Mouse (Mus musculus) liver, adult 2 months (tissue): ENCODE data around the gene Mlycd. TPM values are rescaled to one million over a fixed set of nuclear protein-coding genes. Genes with fewer than 3 reads are reported as not detected.
A peak's percentile ranks its signal among the peaks of the same experiment; 100 is the strongest.

Source experiments
- DNase-seq: peaks from one replicate; pipeline ENCODE4 v3.0.0-alpha.2; 2011; ENCODE audit warnings: low read depth, low spot score; ENCODE audit errors: extremely low read depth
- H3K27ac ChIP-seq: fragments of 200-500 bp; replicated peaks from 2 replicates; pipeline ENCODE4 v1.5.1; 2012; ENCODE audit warnings: low read depth, mild to moderate bottlenecking, control low read depth, inconsistent platforms, low read length; ENCODE audit not compliant: insufficient read depth
- H3K27me3 ChIP-seq: fragments of 200-500 bp; 2 replicates; pipeline ENCODE4 v1.6.1; 2012; ENCODE audit warnings: mild to moderate bottlenecking, moderate library complexity, low read length, inconsistent platforms; ENCODE audit not compliant: control insufficient read depth, insufficient read depth
- H3K36me3 ChIP-seq: fragments of 200-500 bp; 2 replicates; pipeline ENCODE4 v1.6.1; 2012; ENCODE audit warnings: low read length, inconsistent platforms; ENCODE audit not compliant: control insufficient read depth, insufficient read depth
- H3K4me1 ChIP-seq: fragments of 200-500 bp; 2 replicates; pipeline ENCODE4 v1.6.1; 2011; ENCODE audit warnings: low read length; ENCODE audit not compliant: control insufficient read depth, insufficient read depth
- H3K4me3 ChIP-seq: fragments of 200-500 bp; 2 replicates; pipeline ENCODE4 v1.5.1; 2011; ENCODE audit warnings: low read depth, mild to moderate bottlenecking, control low read depth, low read length, moderate library complexity; ENCODE audit not compliant: insufficient read depth
- H3K79me2 ChIP-seq: fragments of 200-500 bp; 2 replicates; pipeline ENCODE4 v1.6.1; 2012; ENCODE audit warnings: inconsistent platforms, mild to moderate bottlenecking, low read length, moderate library complexity; ENCODE audit not compliant: control insufficient read depth, insufficient read depth
- H3K9ac ChIP-seq: fragments of 200-500 bp; 2 replicates; pipeline ENCODE4 v1.6.1; 2012; ENCODE audit warnings: low read depth, mild to moderate bottlenecking, control low read depth, inconsistent platforms, low read length
- CTCF ChIP-seq: fragments of 200-500 bp; IDR thresholded peaks from 2 replicates; pipeline ENCODE4 v1.5.1; 2011; ENCODE audit warnings: low read depth, low read length, control low read depth
- POLR2A ChIP-seq: fragments of 200-500 bp; IDR thresholded peaks from 2 replicates; pipeline ENCODE4 v1.6.1; 2011; ENCODE audit warnings: low read length, control low read depth; ENCODE audit not compliant: insufficient read depth; ENCODE audit errors: extremely low read depth
- WGBS: fragments of 180-500 bp; shearing (Covaris S2); methylation state at CpG from one replicate; pipeline ENCODE4 v1.1.7; 2018; 5-methylcytosine and 5-hydroxymethylcytosine counted together
- polyA plus RNA-seq: library from polyadenylated mRNA; depleted of rRNA; stranded (reverse); fragments of >200 nt; gene quantifications from 2 replicates; pipeline ENCODE4 v1.2.3, GENCODE M21; 2012; rRNA removed
- total RNA-seq: library from RNA; depleted of rRNA; stranded (reverse); fragments of >200 nt; gene quantifications from 2 replicates; pipeline ENCODE4 v1.2.3, GENCODE M21; 2014; rRNA removed

The Mlycd gene
- total RNA-seq (57.3 and 68.1 TPM in 2 replicates), polyA plus RNA-seq (112 and 115 TPM in 2 replicates)

DNA sequence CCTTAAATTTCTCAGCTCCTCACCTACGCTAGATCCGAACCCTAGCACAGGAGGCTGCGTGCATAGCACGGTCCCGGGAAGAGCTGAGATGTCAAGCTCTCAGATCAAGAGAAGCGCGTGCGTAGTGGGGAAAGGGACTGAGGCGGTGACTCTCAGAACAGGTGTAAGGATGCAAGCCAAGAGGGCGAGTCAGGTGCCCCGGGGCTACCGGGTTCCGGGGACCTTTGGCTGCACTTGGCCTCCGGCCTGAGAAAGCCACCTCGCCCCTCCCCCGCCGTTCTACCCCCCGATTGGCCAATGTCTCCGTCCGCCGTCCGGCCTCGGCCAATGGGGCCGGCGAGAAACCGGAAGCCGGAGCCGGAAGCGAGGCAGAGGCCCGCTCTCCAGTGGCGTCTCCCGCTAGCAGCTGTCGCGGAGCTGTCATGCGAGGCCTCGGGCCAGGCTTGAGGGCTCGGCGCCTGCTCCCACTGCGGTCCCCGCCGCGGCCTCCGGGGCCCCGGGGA lies at the start of gene Mlycd:
Mlycd (plus strand) TSS at position 355 of the 503 bp plus-strand sequence.
- H3K9ac ChIP-seq, result peak within 1 kb of the TSS; percentile 97
- H3K4me3 ChIP-seq, result peak within 1 kb of the TSS; percentile 95
- DNase-seq, result peak; percentile 81
- H3K27ac ChIP-seq, result peak within 1 kb of the TSS; percentile 97
- peaks cover 23% of the 10 kb centered on the region for H3K79me2 ChIP-seq
- no peaks in the 10 kb centered on the region for H3K27me3 ChIP-seq
- no peaks in the 10 kb centered on the region for H3K36me3 ChIP-seq
- WGBS, result under 1% methylated on average over 44 of the region's 44 CpGs
- peak; percentile 93 for TF ChIP-seq POLR2A
- no peak for TF ChIP-seq CTCF
- H3K4me1 ChIP-seq, result peaks cover 31% of the 10 kb centered on the region

DNA sequence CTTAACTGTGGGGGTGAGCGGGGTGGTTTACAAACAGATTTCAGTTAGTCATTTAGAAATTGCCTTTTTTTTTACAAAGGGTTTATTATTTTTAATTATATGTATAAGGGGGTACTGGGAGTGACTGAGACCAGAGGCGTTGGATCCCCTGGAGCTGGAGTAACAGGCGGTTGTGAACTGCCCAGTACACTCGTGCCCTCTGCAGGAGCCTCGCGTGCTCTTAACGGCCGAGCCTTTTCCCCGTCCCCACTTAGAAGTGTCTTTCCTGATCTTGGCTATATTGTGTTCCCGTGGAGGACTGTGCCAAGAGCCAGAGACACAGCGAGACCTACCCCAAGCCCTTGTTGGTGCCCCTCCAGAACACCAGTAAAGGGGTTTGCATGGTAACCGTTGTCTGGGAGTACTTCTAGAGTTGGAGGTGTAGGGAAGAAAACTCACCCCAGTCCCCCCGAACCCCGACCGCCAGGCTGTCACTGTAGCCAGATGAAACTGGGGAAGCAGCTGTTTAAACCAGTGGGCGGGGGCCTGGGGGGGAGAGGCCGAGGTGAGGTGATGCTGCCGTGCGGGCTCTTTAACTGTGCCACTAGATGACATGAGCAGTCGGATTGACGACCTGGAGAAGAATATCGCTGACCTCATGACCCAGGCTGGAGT lies 49.5 kb upstream of the Mlycd start:
- peaks cover 11% of the 10 kb centered on the region; the same call in 1 of the 2 replicates for H3K36me3 ChIP-seq
- H3K9ac ChIP-seq, result peak overlapping the region; percentile 84
- no peak for TF ChIP-seq POLR2A
- TF ChIP-seq CTCF, result 0 out of 2 replicates have a peak, but pooled peaks have one; percentile 2
- no peak overlapping the region for H3K27ac ChIP-seq
- peak overlapping the region; percentile 79 for H3K4me3 ChIP-seq
- no peak for DNase-seq
- no peaks in the 10 kb centered on the region for H3K27me3 ChIP-seq
- peaks cover 3% of the 10 kb centered on the region; the same call in 1 of the 2 replicates for H3K4me1 ChIP-seq
- peaks cover 6% of the 10 kb centered on the region; the same call in 1 of the 2 replicates for H3K79me2 ChIP-seq
- 41% methylated on average over 22 of the region's 22 CpGs for WGBS

DNA sequence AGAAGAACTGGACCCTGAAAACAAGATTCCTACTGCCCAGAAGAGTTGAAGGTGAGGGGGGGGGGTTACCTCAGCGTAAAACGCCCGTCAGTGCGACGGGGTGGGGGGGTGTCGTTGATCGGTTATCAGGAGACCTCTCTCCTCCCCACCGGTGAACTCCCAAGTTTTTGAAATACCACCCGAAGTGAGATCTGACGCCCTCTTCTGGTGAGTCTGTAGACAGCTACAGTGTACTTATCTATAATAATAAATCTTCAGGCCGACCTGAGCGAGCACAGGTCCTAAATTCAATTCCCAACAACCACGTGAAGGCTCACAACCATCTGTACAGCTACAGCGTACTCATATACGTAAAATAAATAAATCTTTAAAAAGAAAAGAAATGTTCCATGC lies 49.0 kb upstream of the Mlycd start:
- H3K4me1 ChIP-seq, result peaks cover 3% of the 10 kb centered on the region; the same call in 1 of the 2 replicates
- H3K36me3 ChIP-seq, result peaks cover 11% of the 10 kb centered on the region; the same call in 1 of the 2 replicates
- WGBS, result 87% methylated on average over 15 of the region's 15 CpGs
- no peak overlapping the region for H3K27ac ChIP-seq
- no peaks in the 10 kb centered on the region for H3K27me3 ChIP-seq
- DNase-seq, result no peak
- peaks cover 6% of the 10 kb centered on the region; the same call in 1 of the 2 replicates for H3K79me2 ChIP-seq
- TF ChIP-seq CTCF (no peak), POLR2A (no peak)
- no peak overlapping the region for H3K9ac ChIP-seq
- no peak overlapping the region for H3K4me3 ChIP-seq

DNA sequence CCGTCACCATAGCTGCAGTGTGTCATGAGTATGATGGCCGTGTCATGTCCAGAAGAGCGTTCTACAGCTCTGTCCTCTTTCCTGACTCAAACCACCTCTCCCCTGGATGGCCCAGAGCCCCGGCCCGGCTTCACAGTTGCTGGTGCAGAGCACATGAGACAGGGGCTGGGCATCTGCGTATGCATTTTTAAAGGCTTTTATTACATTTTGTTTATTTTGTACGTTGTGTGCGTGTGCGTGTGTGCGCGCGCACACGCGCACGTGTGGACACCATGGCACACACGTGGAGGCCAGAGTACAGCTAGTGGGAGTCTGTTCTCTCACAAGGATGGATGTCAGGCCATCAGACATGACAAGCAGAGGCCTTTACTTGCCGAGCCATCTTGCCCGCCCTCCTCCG lies 43.0 kb upstream of the Mlycd start:
- no peak overlapping the region for H3K4me3 ChIP-seq
- peaks cover 11% of the 10 kb centered on the region; the same call in 1 of the 2 replicates for H3K36me3 ChIP-seq
- no peak for TF ChIP-seq CTCF
- TF ChIP-seq POLR2A, result no peak
- no peaks in the 10 kb centered on the region for H3K79me2 ChIP-seq
- no peaks in the 10 kb centered on the region for H3K4me1 ChIP-seq
- DNase-seq, result no peak
- no peak overlapping the region for H3K9ac ChIP-seq
- no peaks in the 10 kb centered on the region for H3K27me3 ChIP-seq
- WGBS, result 96% methylated on average over 19 of the region's 19 CpGs
- no peak overlapping the region for H3K27ac ChIP-seq

GRCm38 (mm10) chr8:119352977-119353658 lies 41.6 kb upstream of the Mlycd start:
- no peak overlapping the region for H3K27ac ChIP-seq
- no peak overlapping the region for H3K9ac ChIP-seq
- WGBS, result 75% methylated on average over 10 of the region's 10 CpGs
- H3K4me3 ChIP-seq, result no peak overlapping the region
- H3K27me3 ChIP-seq, result no peaks in the 10 kb centered on the region
- TF ChIP-seq POLR2A (no peak), CTCF (no peak)
- no peaks in the 10 kb centered on the region for H3K4me1 ChIP-seq
- no peak for DNase-seq
- no peaks in the 10 kb centered on the region for H3K79me2 ChIP-seq
- peaks cover 4% of the 10 kb centered on the region; the same call in 1 of the 2 replicates for H3K36me3 ChIP-seq
